Mouse (Mus musculus) megakaryocyte, embryonic 14.5 days (primary cell): ENCODE data around the gene Nell1.

Source experiments
- FLI1 ChIP-seq: IDR thresholded peaks from 2 replicates; pipeline ENCODE4 v1.6.1; 2012; ENCODE audit warnings: low read length, inconsistent platforms, mixed read lengths
- GATA1 ChIP-seq: IDR thresholded peaks from 3 replicates; pipeline ENCODE4 v1.6.1; 2012; ENCODE audit warnings: mixed read lengths, low read length, inconsistent platforms, borderline replicate concordance

- TF ChIP-seq GATA1, result no peak
- TF ChIP-seq FLI1, result no peak
Observed at GRCm38 (mm10) chr7:50241213-50241612, 266.5 kb downstream of the Nell1 start.
